Mouse (Mus musculus): Measurements from ENCODE around the gene Slc37a2.

GRCm38 (mm10) chr9:37242764-37243163, 12.8 kb downstream of the Slc37a2 start:
- no peak for TF ChIP-seq GATA1 (IDR thresholded peaks at IDR 0.05; ENCODE audit: borderline replicate concordance, low read length)
- TF ChIP-seq FLI1 (IDR thresholded peaks at IDR 0.05; ENCODE audit: low read length): no peak

All from megakaryocyte, embryonic 14.5 days (primary cell).